Mouse (Mus musculus) intestine, embryonic 14.5 days (tissue): ENCODE results near the gene Arhgap32. TPM values are rescaled to one million over a fixed set of nuclear protein-coding genes. Genes with fewer than 3 reads are reported as not detected.
A peak's percentile ranks its signal among the peaks of the same experiment; 100 is the strongest.

Experiments
- ATAC-seq: fragments of 200-750 bp; cut with Nextera tagmentation; replicated peaks from 2 replicates; pipeline ENCODE4 v1.8.0; 2017; ENCODE audit warnings: low read depth, moderate number of reproducible peaks, moderate TSS enrichment, moderate library complexity; ENCODE audit not compliant: low FRiP score, low TSS enrichment
- DNase-seq: peaks from one replicate; pipeline ENCODE4 v3.0.0-alpha.2; 2018; ENCODE audit warnings: low spot score
- H3K27ac ChIP-seq: fragments of 300-500 bp; sonication (generic); 2 replicates; pipeline ENCODE4 v1.5.1; 2014; ENCODE audit warnings: low read depth, mild to moderate bottlenecking, control low read depth
- H3K27me3 ChIP-seq: fragments of 300-500 bp; sonication (generic); replicated peaks from 2 replicates; pipeline ENCODE4 v1.6.1; 2014; ENCODE audit warnings: low read length, control low read depth; ENCODE audit not compliant: control insufficient read depth, insufficient read depth
- H3K36me3 ChIP-seq: fragments of 300-500 bp; sonication (generic); 2 replicates; pipeline ENCODE4 v1.6.1; 2014; ENCODE audit warnings: low read length, control low read depth; ENCODE audit not compliant: control insufficient read depth, insufficient read depth
- H3K4me1 ChIP-seq: fragments of 300-500 bp; sonication (generic); replicated peaks from 2 replicates; pipeline ENCODE4 v1.6.1; 2014; ENCODE audit warnings: low read length, control low read depth, mixed read lengths; ENCODE audit not compliant: control insufficient read depth, insufficient read depth
- H3K4me2 ChIP-seq: fragments of 300-500 bp; sonication (generic); 2 replicates; pipeline ENCODE4 v1.6.1; 2014; ENCODE audit warnings: low read length
- H3K4me3 ChIP-seq: fragments of 300-500 bp; sonication (generic); 2 replicates; pipeline ENCODE4 v1.5.1; 2014; ENCODE audit warnings: low read depth, low read length, control low read depth, mixed read lengths
- H3K9ac ChIP-seq: fragments of 300-500 bp; sonication (generic); 2 replicates; pipeline ENCODE4 v1.6.1; 2014; ENCODE audit warnings: mild to moderate bottlenecking, low read length
- H3K9me3 ChIP-seq: fragments of 300-500 bp; sonication (generic); 2 replicates; pipeline ENCODE4 v1.6.1; 2016; ENCODE audit warnings: low read length, control low read depth; ENCODE audit not compliant: control insufficient read depth
- WGBS: fragments of 180-500 bp; shearing (Covaris S2); extraction: QIAGEN DNeasy Blood & Tissue Kit; methylation state at CpG from one replicate; pipeline ENCODE4 v1.1.7; 2014; 5-methylcytosine and 5-hydroxymethylcytosine counted together
- microRNA-seq: library from miRNA; unstranded; fragments of <30 nt; microRNA quantifications from one replicate; pipeline ENCODE4, GENCODE M21; 2016
- polyA plus RNA-seq: library from polyadenylated mRNA; unstranded; fragments of >200 nt; fragmentation: Nextera tagmentation; extraction: Ambion mirVana; gene quantifications from 2 replicates; pipeline ENCODE4 v1.2.1, GENCODE M21; 2014

The Arhgap32 gene
- polyA plus RNA-seq, 1 experiment from 2014 or later: 10.6 TPM

GRCm38 (mm10) chr9:32312208-32312607 is 196.3 kb downstream of the Arhgap32 start:
- Histone ChIP-seq H3K27me3 (no peaks in the 10 kb centered on the region), H3K27ac (no peak overlapping the region), H3K9ac (no peak overlapping the region), H3K4me1 (peaks cover 7% of the 10 kb centered on the region; the same call in 1 of the 2 replicates), H3K36me3 (no peaks in the 10 kb centered on the region), H3K9me3 (no peaks in the 10 kb centered on the region), H3K4me2 (peak overlapping the region; percentile 34), H3K4me3 (no peak overlapping the region)
- 55% methylated on average over 4 of the region's 4 CpGs for WGBS
- no peak for DNase-seq
- ATAC-seq: no peak

GRCm38 (mm10) chr9:32314071-32314470 is 198.1 kb downstream of the Arhgap32 start:
- DNase-seq: no peak
- Histone ChIP-seq H3K4me2 (no peak overlapping the region), H3K27ac (no peak overlapping the region), H3K9me3 (no peaks in the 10 kb centered on the region), H3K36me3 (no peaks in the 10 kb centered on the region), H3K4me3 (no peak overlapping the region), H3K4me1 (peaks cover 7% of the 10 kb centered on the region; the same call in 1 of the 2 replicates), H3K9ac (no peak overlapping the region), H3K27me3 (no peaks in the 10 kb centered on the region)
- 92% methylated on average over 3 of the region's 3 CpGs for WGBS
- ATAC-seq: no peak

- Histone ChIP-seq H3K4me3 (no peak overlapping the region), H3K9me3 (no peaks in the 10 kb centered on the region), H3K27me3 (no peaks in the 10 kb centered on the region), H3K4me1 (peaks cover 7% of the 10 kb centered on the region; the same call in 1 of the 2 replicates), H3K36me3 (no peaks in the 10 kb centered on the region), H3K4me2 (no peak overlapping the region), H3K27ac (no peak overlapping the region), H3K9ac (no peak overlapping the region)
- 92% methylated on average over 3 of the region's 3 CpGs for WGBS
- ATAC-seq (no peak), DNase-seq (no peak)
Measured at GRCm38 (mm10) chr9:32315999-32316398, 200.1 kb downstream of the Arhgap32 start.

Small RNA genes lying within 50 kb of the gene (microRNA-seq; reads per million reads assigned to microRNA genes)
- not detected for gene Gm44453

Other genes starting within 250 kb of the Arhgap32 start
- gene Barx2, start 202.7 kb upstream of the Arhgap32 start, polyA plus RNA-seq: 0.12 TPM in 2 replicates
- 0.07 TPM in 1 of 2 replicates, not detected in the other for gene Kcnj5, start 228.2 kb downstream of the Arhgap32 start, polyA plus RNA-seq